Comparison of ENCODE assay signal across 10 mouse cellular contexts in genomic region chr7:130182551-130182950, GRCm38 (mm10).
A peak's percentile ranks its signal among the peaks of the same experiment; 100 is the strongest.
DNase-seq lines count a peak whose midpoint lies in the region; ATAC-seq and TF ChIP-seq lines count a peak whose summit lies in the region.
"Had no signal": no experiment of that assay in that cellular context is flagged by ENCODE, and none has a peak within 500 bp of the region (broad histone marks: within the 10 kb centered on the region; RNA-seq: fewer than 3 reads in every experiment).

No protein-coding gene starts in this region.

- H3K4me2 ChIP-seq in stomach, embryonic 14.5 days (replicated peaks; ENCODE audit: low read depth, low read length) = no peak overlapping the region
- no peak overlapping the region for H3K4me2 ChIP-seq in stomach, postnatal 0 days (replicated peaks; ENCODE audit: low read depth)
- peak overlapping the region; percentile 42 for H3K4me2 ChIP-seq in hindbrain, embryonic 15.5 days
- H3K4me2 ChIP-seq in midbrain, embryonic 12.5 days (replicated peaks) = peak overlapping the region; percentile 35
- H3K4me2 ChIP-seq: liver, embryonic 13.5 days had no signal

- H3K9ac ChIP-seq in stomach, embryonic 14.5 days (replicated peaks; ENCODE audit: low read depth, low read length) = no peak overlapping the region
- H3K9ac ChIP-seq in stomach, postnatal 0 days (ENCODE audit: low read length) = no peak overlapping the region
- H3K9ac ChIP-seq in hindbrain, embryonic 15.5 days = no peak overlapping the region
- no peak overlapping the region for H3K9ac ChIP-seq in midbrain, embryonic 12.5 days (replicated peaks)
- H3K9ac ChIP-seq: liver, embryonic 13.5 days had no signal

- TF ChIP-seq EP300 in stomach, postnatal 0 days (optimal IDR thresholded peaks at IDR 0.05) = no peak

- no peaks in the 10 kb centered on the region for H3K27me3 ChIP-seq in stomach, embryonic 14.5 days (ENCODE audit: control insufficient read depth, insufficient read depth, low read length)
- no peaks in the 10 kb centered on the region for H3K27me3 ChIP-seq in stomach, postnatal 0 days (ENCODE audit: control insufficient read depth, insufficient read depth, low read length)
- H3K27me3 ChIP-seq in hindbrain, embryonic 15.5 days = no peaks in the 10 kb centered on the region
- peaks cover 25% of the 10 kb centered on the region; the same call in 1 of the 2 replicates for H3K27me3 ChIP-seq in midbrain, embryonic 12.5 days
- H3K27me3 ChIP-seq: liver, embryonic 13.5 days had no signal

- no peak for DNase-seq in stomach, postnatal 0 days (ENCODE audit: low spot score)
- no peak for DNase-seq in layer of hippocampus, adult 11-12 months (ENCODE audit: low spot score)
- DNase-seq in right cerebral cortex, postnatal 14 days = no peak
- DNase-seq in layer of hippocampus, adult 2 months (ENCODE audit: low spot score in 2 of 2) = no peak
- DNase-seq: liver, embryonic 13.5 days; thymus, adult 18-20 months had no signal

- TF ChIP-seq CTCF in stomach, postnatal 0 days (IDR thresholded peaks at IDR 0.05; ENCODE audit: low read depth) = no peak
- TF ChIP-seq CTCF in layer of hippocampus, adult 2 months (conservative IDR thresholded peaks at IDR 0.05) = no peak

- no peak overlapping the region for H3K4me3 ChIP-seq in stomach, embryonic 14.5 days (ENCODE audit: low read depth, low read length)
- no peak overlapping the region for H3K4me3 ChIP-seq in stomach, postnatal 0 days (ENCODE audit: low read depth, low read length)
- peak overlapping the region; percentile 19; the same call in 1 of the 2 replicates for H3K4me3 ChIP-seq in hindbrain, embryonic 15.5 days
- peak overlapping the region; percentile 17; the same call in 1 of the 2 replicates for H3K4me3 ChIP-seq in midbrain, embryonic 12.5 days
- no peak overlapping the region for H3K4me3 ChIP-seq in layer of hippocampus, adult 2 months
- H3K4me3 ChIP-seq: liver, embryonic 13.5 days had no signal

- no peak for ATAC-seq in stomach, embryonic 14.5 days (ENCODE audit: insufficient number of reproducible peaks, insufficient read depth, low FRiP score, low read depth)
- no peak for ATAC-seq in stomach, postnatal 0 days (ENCODE audit: low FRiP score, low TSS enrichment)
- no peak for ATAC-seq in hindbrain, embryonic 15.5 days (ENCODE audit: low FRiP score, low read depth)
- no peak for ATAC-seq in midbrain, embryonic 12.5 days (ENCODE audit: low FRiP score, low read depth)
- ATAC-seq: inflammation-experienced regulatory T-cells, adult 6 months had no signal

- no peaks in the 10 kb centered on the region for H3K9me3 ChIP-seq in stomach, embryonic 14.5 days (ENCODE audit: control insufficient read depth, low read depth, low read length)
- no peaks in the 10 kb centered on the region for H3K9me3 ChIP-seq in stomach, postnatal 0 days (ENCODE audit: control insufficient read depth, low read length)
- no peaks in the 10 kb centered on the region for H3K9me3 ChIP-seq in hindbrain, embryonic 15.5 days
- no peaks in the 10 kb centered on the region for H3K9me3 ChIP-seq in midbrain, embryonic 12.5 days
- H3K9me3 ChIP-seq: liver, embryonic 13.5 days had no signal

- WGBS in stomach, embryonic 14.5 days = 19% methylated on average over 18 of the region's 18 CpGs
- WGBS in stomach, postnatal 0 days = 29% methylated on average over 18 of the region's 18 CpGs
- WGBS in hindbrain, embryonic 15.5 days = 21% methylated on average over 18 of the region's 18 CpGs
- 14% methylated on average over 18 of the region's 18 CpGs for WGBS in midbrain, embryonic 12.5 days

- peaks cover 61% of the 10 kb centered on the region for H3K36me3 ChIP-seq in stomach, embryonic 14.5 days (ENCODE audit: control insufficient read depth, insufficient read depth, low read length)
- H3K36me3 ChIP-seq in stomach, postnatal 0 days (ENCODE audit: control insufficient read depth, insufficient read depth, low read length) = peaks cover 22% of the 10 kb centered on the region
- H3K36me3 ChIP-seq in hindbrain, embryonic 15.5 days = no peaks in the 10 kb centered on the region
- H3K36me3 ChIP-seq in midbrain, embryonic 12.5 days = peaks cover 64% of the 10 kb centered on the region

- peaks cover 6% of the 10 kb centered on the region; the same call in 1 of the 2 replicates for H3K4me1 ChIP-seq in stomach, embryonic 14.5 days (ENCODE audit: control insufficient read depth, insufficient read depth, low read length)
- H3K4me1 ChIP-seq in stomach, postnatal 0 days (replicated peaks; ENCODE audit: control insufficient read depth, insufficient read depth) = no peaks in the 10 kb centered on the region
- H3K4me1 ChIP-seq in hindbrain, embryonic 15.5 days (replicated peaks) = peaks cover 9% of the 10 kb centered on the region; the same call in 1 of the 2 replicates
- peaks cover 16% of the 10 kb centered on the region for H3K4me1 ChIP-seq in midbrain, embryonic 12.5 days
- H3K4me1 ChIP-seq: liver, embryonic 13.5 days had no signal

- peak overlapping the region; percentile 59; the same call in 1 of the 2 replicates for H3K27ac ChIP-seq in stomach, embryonic 14.5 days (ENCODE audit: low read length)
- no peak overlapping the region; the same call in 1 of the 2 replicates for H3K27ac ChIP-seq in stomach, postnatal 0 days (replicated peaks)
- H3K27ac ChIP-seq in hindbrain, embryonic 15.5 days (replicated peaks) = no peak overlapping the region
- 0 out of 2 replicates have a peak overlapping the region, but pooled peaks have one; percentile 32 for H3K27ac ChIP-seq in midbrain, embryonic 12.5 days (replicated peaks)
- no peak overlapping the region for H3K27ac ChIP-seq in layer of hippocampus, adult 2 months
- H3K27ac ChIP-seq: liver, embryonic 13.5 days had no signal

Comparison
In these comparisons a context has a peak if more than half of its experiments do, and no peak if none do; other contexts are left out.
1. H3K27ac ChIP-seq: peak in stomach, embryonic 14.5 days (single experiment) and midbrain, embryonic 12.5 days (single experiment); none in stomach, postnatal 0 days (single experiment), hindbrain, embryonic 15.5 days (single experiment) and layer of hippocampus, adult 2 months (single experiment).
2. H3K4me2 ChIP-seq: peak in hindbrain, embryonic 15.5 days (single experiment) and midbrain, embryonic 12.5 days (single experiment); none in stomach, embryonic 14.5 days (single experiment) and stomach, postnatal 0 days (single experiment).
3. H3K4me3 ChIP-seq: peak in hindbrain, embryonic 15.5 days (single experiment) and midbrain, embryonic 12.5 days (single experiment); none in stomach, embryonic 14.5 days (single experiment), stomach, postnatal 0 days (single experiment) and layer of hippocampus, adult 2 months (single experiment).